Mouse (Mus musculus) heart, embryonic 16.5 days (tissue): ENCODE results near the gene Ccnyl1. TPM values are rescaled to one million over a fixed set of nuclear protein-coding genes. Genes with fewer than 3 reads are reported as not detected.

Experiments
- ATAC-seq: fragments of 200-750 bp; cut with Nextera tagmentation; replicated peaks from 2 replicates; pipeline ENCODE4 v1.8.0; 2017; ENCODE audit warnings: moderate number of reproducible peaks; ENCODE audit not compliant: insufficient read depth, low FRiP score; ENCODE audit errors: extremely low read depth
- H3K27ac ChIP-seq: fragments of 300-500 bp; sonication (generic); 2 replicates; pipeline ENCODE4 v1.5.1; 2014; ENCODE audit warnings: mild to moderate bottlenecking, low read length, control low read depth, moderate library complexity
- H3K27me3 ChIP-seq: fragments of 300-500 bp; sonication (generic); 2 replicates; pipeline ENCODE4 v1.6.1; 2014; ENCODE audit warnings: low read length, mixed read lengths; ENCODE audit not compliant: control insufficient read depth, insufficient read depth
- H3K36me3 ChIP-seq: fragments of 300-500 bp; sonication (generic); 2 replicates; pipeline ENCODE4 v1.6.1; 2014; ENCODE audit not compliant: control insufficient read depth, insufficient read depth
- H3K4me1 ChIP-seq: fragments of 300-500 bp; sonication (generic); 2 replicates; pipeline ENCODE4 v1.6.1; 2014; ENCODE audit warnings: low read length, mixed read lengths; ENCODE audit not compliant: control insufficient read depth, insufficient read depth
- H3K4me2 ChIP-seq: fragments of 300-500 bp; sonication (generic); 2 replicates; pipeline ENCODE4 v1.6.1; 2014; ENCODE audit warnings: low read depth, mild to moderate bottlenecking, control low read depth, low read length
- H3K4me3 ChIP-seq: fragments of 300-500 bp; sonication (generic); 2 replicates; pipeline ENCODE4 v1.5.1; 2014; ENCODE audit warnings: mild to moderate bottlenecking, control low read depth, low read length
- H3K9ac ChIP-seq: fragments of 300-500 bp; sonication (generic); 2 replicates; pipeline ENCODE4 v1.6.1; 2014; ENCODE audit warnings: low read length, control low read depth
- H3K9me3 ChIP-seq: fragments of 300-500 bp; sonication (generic); replicated peaks from 2 replicates; pipeline ENCODE4 v1.6.1; 2016; ENCODE audit warnings: low read length; ENCODE audit not compliant: control insufficient read depth
- WGBS: fragments of 180-500 bp; shearing (Covaris S2); extraction: QIAGEN DNeasy Blood & Tissue Kit; methylation state at CpG from one replicate; pipeline ENCODE4 v1.1.7; 2014; 5-methylcytosine and 5-hydroxymethylcytosine counted together
- polyA plus RNA-seq: library from polyadenylated mRNA; unstranded; fragments of >200 nt; fragmentation: Nextera tagmentation; extraction: Ambion mirVana; gene quantifications from 2 replicates; pipeline ENCODE4 v1.2.1, GENCODE M21; 2015

Ccnyl1 gene
- polyA plus RNA-seq, 1 experiment from 2014 or later = 3.9 TPM

GRCm38 (mm10) chr1:64761646-64762045 lies 71.4 kb downstream of the Ccnyl1 start:
- H3K4me2 ChIP-seq = no peak overlapping the region
- ATAC-seq = no peak
- no peak overlapping the region for H3K4me3 ChIP-seq
- H3K4me1 ChIP-seq = no peaks in the 10 kb centered on the region
- H3K27ac ChIP-seq = no peak overlapping the region
- H3K27me3 ChIP-seq = no peaks in the 10 kb centered on the region
- WGBS = 40% methylated on average over 4 of the region's 4 CpGs
- H3K36me3 ChIP-seq = no peaks in the 10 kb centered on the region
- H3K9ac ChIP-seq = no peak overlapping the region
- no peaks in the 10 kb centered on the region for H3K9me3 ChIP-seq

- no peak for ATAC-seq
- Histone ChIP-seq H3K4me2 (no peak overlapping the region), H3K4me3 (no peak overlapping the region), H3K27me3 (no peaks in the 10 kb centered on the region), H3K9ac (no peak overlapping the region), H3K27ac (no peak overlapping the region), H3K9me3 (no peaks in the 10 kb centered on the region), H3K36me3 (no peaks in the 10 kb centered on the region), H3K4me1 (no peaks in the 10 kb centered on the region)
- 41% methylated on average over 6 of the region's 6 CpGs for WGBS
Observed at GRCm38 (mm10) chr1:64770169-64770568, 79.9 kb downstream of the Ccnyl1 start.

- Histone ChIP-seq H3K27ac (no peak overlapping the region), H3K4me3 (no peak overlapping the region), H3K4me1 (no peaks in the 10 kb centered on the region), H3K36me3 (no peaks in the 10 kb centered on the region), H3K9me3 (no peaks in the 10 kb centered on the region), H3K9ac (no peak overlapping the region), H3K27me3 (no peaks in the 10 kb centered on the region; the same call in 1 of the 2 replicates), H3K4me2 (no peak overlapping the region)
- 79% methylated on average over 4 of the region's 4 CpGs for WGBS
- no peak for ATAC-seq
Observed at GRCm38 (mm10) chr1:64773305-64773704, 83.0 kb downstream of the Ccnyl1 start.

Other genes with a start within 250 kb of the Ccnyl1 start
- gene Creb1, start 157.8 kb upstream of the Ccnyl1 start, polyA plus RNA-seq = 21.0 and 24.0 TPM in 2 replicates
- gene Mettl21a, start 73.2 kb upstream of the Ccnyl1 start, polyA plus RNA-seq = 14.4 and 14.9 TPM in 2 replicates
- gene Fzd5, start 47.3 kb downstream of the Ccnyl1 start, polyA plus RNA-seq = 1.8 and 1.9 TPM in 2 replicates